Mouse (Mus musculus) urinary bladder, postnatal 25 days (tissue): Measurements from ENCODE around the gene Igfl3.

Source experiments
- DNase-seq: peaks from one replicate; pipeline ENCODE4 v3.0.0; 2022; ENCODE audit warnings: low spot score

The Igfl3 gene

DNA sequence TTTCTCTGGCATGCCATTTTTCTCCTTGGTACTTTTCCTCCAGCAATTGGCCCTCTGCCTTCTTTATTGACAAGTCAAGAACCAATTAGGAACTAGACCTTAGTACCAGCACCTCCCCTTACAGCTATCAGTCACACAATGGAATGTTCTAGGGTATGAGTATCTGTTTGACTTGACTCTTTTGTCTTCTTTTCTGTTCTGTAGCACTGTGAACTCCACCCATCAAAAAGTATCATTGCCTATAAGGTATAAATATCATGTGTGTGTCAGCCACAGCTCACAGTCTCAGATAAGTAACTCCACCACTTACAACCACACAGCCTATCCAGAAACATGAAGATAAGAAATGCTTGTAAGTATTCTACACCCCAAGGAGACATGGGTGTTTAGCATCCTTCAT lies at the start of gene Igfl3:
Gene Igfl3 (plus strand): TSS at position 301 of the 400 bp plus-strand sequence.
- DNase-seq = no peak

DNA sequence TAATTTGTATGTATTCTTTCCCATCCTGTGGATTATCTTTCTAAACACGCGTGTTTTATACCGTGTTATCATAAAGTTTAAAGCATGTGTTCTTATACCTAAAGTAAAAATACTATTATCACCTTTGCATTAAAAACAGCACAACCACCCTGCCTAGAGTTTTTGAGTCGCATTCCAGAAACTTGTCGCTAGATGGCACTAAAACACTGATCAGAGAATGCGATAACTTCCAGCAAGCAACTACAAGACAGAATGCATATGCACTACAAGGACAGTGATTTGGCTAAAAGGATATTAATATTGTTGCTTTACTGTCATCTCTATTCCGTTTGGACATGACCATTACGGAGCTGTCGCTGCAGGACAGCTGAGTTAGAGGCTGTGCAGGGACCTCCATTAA lies 34.6 kb downstream of the Igfl3 start:
- DNase-seq = no peak

DNA sequence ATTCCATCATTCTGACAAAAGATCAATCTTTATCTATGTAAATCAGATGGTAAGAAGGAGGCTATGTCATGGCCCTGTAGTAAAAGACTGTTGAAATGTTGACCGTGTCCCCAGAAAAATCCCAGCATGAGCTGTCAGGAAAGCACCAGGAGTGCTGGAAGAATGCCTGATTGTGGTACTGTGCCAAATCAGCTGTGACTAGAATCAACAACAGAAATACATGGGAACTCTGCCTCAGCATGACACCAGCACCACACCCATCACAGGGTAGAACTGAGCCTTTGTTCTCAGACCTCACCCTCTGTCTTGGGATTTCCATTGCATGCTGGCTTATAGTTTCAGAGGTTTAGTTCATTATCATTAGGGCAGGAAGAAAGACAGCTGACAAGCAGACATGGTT lies 38.4 kb downstream of the Igfl3 start:
- no peak for DNase-seq
